Mouse (Mus musculus) B cell, adult (primary cell): Measurements from ENCODE around the gene Selenot. TPM values are rescaled to one million over a fixed set of nuclear protein-coding genes. Genes with fewer than 3 reads are reported as not detected.

Experiments used
- total RNA-seq: library from RNA; stranded (reverse); gene quantifications from 4 replicates; pipeline ENCODE4 v1.2.4, GENCODE M21; 2023; ENCODE audit not compliant: inconsistent age

Gene Selenot
- 133 to 141 TPM (median 136 TPM) in 4 replicates for total RNA-seq

GRCm38 (mm10) chr3:58576137-58577066 lies at the start of gene Selenot:
TSS of gene Selenot (plus strand) at chr3:58576636.

GRCm38 (mm10) chr3:58636406-58637295 lies 60.2 kb downstream of the Selenot start, which contains the start of gene Erich6:
TSS of gene Erich6 (minus strand) at chr3:58637207.

Other genes with a start within 250 kb of the Selenot start
- gene Tsc22d2, start 161.9 kb upstream of the Selenot start, total RNA-seq, result 71.6 to 74.3 TPM (median 72.8 TPM) in 4 replicates
- 52.0 to 61.9 TPM (median 61.5 TPM) in 4 replicates for gene Eif2a, start 50.8 kb upstream of the Selenot start, total RNA-seq
- 315 to 329 TPM (median 322 TPM) in 4 replicates for gene Serp1, start 50.7 kb upstream of the Selenot start, total RNA-seq
- not detected in 4 replicates for gene Erich6, start 60.6 kb downstream of the Selenot start, total RNA-seq
- 109 to 113 TPM (median 111 TPM) in 4 replicates for gene Siah2, start 115.8 kb downstream of the Selenot start, total RNA-seq
- gene Mindy4b-ps, start 245.7 kb downstream of the Selenot start, total RNA-seq, result not detected in 4 replicates